Mouse (Mus musculus): Measurements from ENCODE around the gene Eif1.
A peak's percentile ranks its signal among the peaks of the same experiment; 100 is the strongest.
"Not testable (repeated sequence)": the region's sequence is repeated elsewhere in the genome, so short reads cannot be mapped to it uniquely, and the experiment has no call there.

Gene Eif1

GRCm38 (mm10) chr11:100319492-100320171, at the start of gene Eif1:
TSS of gene Eif1 (plus strand) at chr11:100319885.
- peak; percentile 100 for DNase-seq

GRCm38 (mm10) chr11:100271878-100272277, 47.8 kb upstream of the Eif1 start:
- no peak for DNase-seq

- no peak for DNase-seq
Observed at GRCm38 (mm10) chr11:100274719-100275118, 45.0 kb upstream of the Eif1 start.

DNA sequence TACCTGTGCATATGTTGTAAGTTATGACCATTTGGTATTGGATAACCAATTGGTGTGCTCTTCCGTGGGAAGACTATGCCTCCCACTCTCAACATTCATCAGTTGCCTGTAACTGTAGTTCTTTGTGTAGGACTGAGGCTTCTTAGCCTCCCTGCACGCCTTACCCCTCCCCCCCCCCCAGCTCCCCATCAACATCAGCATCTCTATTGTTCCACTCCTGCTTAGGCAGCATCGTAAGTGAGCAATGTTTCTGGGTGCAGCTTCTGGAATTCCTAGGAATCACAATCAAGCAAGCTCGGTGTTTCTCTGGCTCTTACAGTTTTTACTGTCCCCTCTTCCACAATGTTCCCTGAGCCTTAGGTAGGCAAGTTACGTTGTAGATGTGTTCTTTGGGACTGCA, 44.2 kb upstream of the Eif1 start:
- DNase-seq: no peak

DNA sequence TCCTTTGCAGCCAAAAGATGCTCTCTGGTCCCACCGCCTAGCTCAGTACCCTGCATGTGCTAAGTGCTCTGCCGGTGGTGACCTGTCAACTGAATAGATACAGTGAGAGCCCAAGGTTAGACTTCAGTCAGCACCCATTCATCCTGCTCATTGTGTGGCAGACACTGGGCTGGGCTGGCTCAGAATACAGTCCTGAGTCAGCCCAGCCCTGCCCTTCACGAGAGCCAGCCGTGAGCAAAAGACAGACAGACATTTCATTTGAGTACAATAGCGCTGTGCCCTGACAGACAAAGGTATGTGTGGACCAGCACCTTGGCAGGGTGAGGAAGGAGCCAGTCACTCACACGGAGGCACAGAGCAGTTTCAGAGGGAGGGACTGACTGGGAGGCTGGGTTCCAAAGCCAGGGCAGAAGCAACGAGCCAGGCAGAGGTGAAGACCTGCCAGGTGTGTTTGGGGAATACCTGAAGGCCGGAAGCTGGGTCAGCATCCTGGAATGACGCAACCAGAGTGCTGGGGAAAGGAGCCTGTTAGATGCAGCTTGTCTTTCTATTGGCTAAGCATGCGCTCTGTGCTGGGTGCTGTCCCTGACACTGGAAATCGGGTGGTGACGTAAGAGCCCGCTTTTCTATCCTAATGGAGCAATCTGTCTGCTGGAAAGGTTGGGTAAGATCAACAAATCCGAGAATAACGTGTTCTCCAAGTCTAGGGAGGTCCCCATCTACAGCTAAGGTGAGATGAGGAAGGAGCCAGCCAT, 41.8 kb upstream of the Eif1 start:
- no peak for DNase-seq

- no peak for DNase-seq
Observed at GRCm38 (mm10) chr11:100278759-100279158, 40.9 kb upstream of the Eif1 start.

GRCm38 (mm10) chr11:100281596-100282544, 37.8 kb upstream of the Eif1 start:
- peak in 1 of 2 experiments; percentile 75 for DNase-seq

DNA sequence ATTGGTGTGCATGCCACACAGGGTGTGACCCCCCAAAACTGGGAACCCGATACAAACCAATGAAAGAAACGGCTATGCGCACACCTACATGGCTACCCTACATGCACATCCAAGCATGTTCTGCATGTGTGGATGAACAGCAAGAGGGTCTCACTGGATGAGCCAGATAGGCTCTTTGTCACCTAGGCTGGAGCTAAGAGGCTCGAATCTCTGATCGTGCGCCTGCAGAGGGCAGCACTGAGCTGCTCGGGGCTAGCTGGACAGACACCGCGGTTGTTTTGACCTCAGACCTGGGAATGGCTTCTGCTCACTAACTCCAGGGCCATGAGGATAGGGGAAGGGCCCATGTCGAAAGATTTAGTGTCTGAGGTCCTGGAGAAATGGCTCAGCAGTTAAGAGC, 37.1 kb upstream of the Eif1 start:
- DNase-seq: peak; percentile 19 to 68

- no peak for DNase-seq
Observed at GRCm38 (mm10) chr11:100284988-100285387, 34.7 kb upstream of the Eif1 start.

DNA sequence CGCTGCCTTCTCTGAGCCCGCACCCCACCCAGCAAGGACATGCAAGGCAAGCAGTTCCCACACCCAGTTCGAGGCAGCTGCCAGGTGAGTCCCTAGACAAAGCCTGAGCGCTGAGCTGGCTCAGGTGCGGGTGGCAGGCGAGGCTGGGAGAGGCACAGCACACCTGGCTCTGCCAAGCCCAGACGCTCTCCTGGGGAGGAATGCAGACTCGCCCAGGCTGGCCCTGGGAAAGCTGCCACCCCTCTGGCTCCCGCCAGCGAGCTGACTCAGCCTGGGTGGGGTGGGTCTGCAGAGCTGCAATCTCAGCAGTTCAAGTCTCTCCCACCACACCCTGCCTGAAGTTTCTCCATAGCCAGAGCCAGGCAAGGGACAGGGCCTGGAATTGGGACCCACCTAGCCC, 32.7 kb upstream of the Eif1 start:
- no peak for DNase-seq

DNA sequence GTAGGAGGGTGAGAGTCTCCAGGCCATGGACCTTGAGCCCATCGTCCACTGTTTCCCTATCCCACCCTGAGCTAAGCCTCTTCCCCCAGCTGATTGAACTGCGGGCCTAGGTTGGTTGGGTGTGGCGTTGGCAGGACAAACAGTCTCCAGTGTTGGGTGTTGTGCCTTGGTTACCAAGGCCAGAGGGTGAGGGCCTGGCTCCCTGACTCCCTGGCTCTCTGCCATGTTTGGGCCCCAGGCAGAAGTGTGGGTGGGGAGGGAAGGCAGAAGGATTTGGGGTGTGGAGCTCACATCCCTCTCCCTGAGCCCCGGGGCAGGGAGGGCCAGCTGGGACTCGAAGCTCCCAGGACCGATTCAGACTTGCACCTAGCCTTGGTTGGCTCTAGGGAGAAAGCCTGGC, 30.7 kb upstream of the Eif1 start:
- DNase-seq: no peak

DNA sequence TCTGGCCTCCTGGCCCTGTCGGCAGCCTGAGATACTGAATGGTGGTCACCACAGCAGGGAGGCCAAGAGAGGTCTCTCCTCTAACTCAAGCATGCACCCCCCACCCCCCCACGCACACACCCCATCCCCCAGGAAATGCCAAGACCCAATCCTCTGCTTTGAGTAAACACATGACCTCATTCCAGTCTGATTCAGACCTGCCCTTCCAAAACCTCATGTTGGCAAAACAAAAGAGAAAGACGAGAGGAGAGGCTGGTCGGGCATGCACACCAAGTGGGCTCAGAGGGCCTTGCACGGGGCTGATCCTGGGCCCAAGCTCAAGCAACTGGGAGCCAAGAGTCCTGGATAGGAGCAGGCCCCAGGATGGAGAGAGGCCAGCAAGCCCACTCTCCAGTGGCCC, 29.4 kb upstream of the Eif1 start:
- no peak for DNase-seq

DNA sequence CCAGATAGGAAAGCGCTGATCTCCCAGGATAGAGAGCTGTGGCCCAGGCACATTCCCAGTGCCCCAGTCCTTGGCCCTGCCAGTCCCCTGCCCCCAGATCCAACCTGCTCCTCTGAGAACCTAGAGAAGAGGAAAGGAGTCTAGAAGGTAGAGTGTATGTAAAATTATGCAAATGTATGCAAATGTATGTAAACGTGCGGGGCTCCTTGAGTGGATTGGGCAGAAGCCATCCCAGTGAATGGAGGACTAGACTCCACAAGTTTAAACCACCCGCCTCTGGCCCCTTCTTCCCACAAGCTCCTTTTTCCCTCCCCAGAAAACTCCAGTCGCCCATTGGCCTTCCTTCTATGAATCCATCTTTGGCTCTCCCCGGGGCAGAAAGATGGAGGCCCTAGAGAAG, 26.8 kb upstream of the Eif1 start:
- no peak for DNase-seq

DNA sequence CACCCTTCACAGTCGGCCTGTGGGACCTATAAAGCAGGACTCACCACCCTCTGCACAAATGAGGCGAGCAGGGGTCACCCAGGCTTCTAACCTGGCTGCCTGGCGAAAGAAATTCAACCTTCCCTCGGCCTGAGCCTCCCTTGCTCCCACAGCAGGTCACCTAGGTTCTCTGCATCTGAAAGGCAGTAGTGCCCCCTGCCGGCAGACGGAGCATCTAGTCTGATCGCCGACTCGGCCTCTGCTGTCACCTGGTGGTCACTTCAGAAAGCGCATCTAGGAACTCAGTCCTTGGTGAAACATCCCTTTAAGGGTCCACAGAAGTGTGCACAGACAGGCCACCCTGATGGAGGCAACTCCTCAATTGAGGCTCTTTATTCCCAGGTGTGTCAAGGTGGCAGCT, 24.4 kb upstream of the Eif1 start:
- DNase-seq: peak; percentile 49 to 79

GRCm38 (mm10) chr11:100297801-100298200, 21.9 kb upstream of the Eif1 start:
- DNase-seq: peak in 1 of 2 experiments; percentile 20

DNA sequence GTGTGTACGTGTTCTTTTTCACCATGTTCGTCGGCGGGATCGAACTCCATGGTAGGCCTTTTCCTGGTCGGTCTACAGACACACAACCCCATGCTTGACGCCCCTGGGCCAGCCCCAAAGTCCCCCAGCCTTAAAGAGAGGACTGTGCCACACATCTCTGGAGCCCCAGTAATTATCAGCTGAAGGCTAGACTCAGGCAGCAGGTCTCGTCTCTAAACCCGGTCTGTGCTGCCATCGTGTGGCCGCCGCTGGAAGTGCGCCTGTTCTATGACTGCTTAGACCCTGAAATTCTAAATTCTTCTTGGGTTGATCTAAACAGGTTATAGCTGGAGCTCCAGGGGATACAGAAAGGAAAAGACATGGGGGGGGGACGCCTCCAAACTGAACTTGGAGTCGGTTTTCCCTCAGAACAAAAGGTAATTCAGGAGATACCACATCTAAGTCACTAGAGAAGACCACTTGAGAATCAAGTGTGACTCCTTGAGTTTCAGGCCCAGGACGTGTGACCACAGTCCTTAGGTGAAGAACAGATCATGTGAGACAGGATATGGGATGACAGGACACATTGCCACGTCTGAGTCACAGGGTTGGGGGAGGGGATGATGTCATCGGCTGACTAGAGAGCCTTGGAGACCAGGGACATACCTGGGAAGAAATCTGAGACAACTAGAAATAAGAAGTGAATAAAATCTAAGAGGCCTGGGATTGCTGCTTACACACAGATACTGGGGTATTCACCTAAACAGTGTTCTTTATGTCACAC, 21.2 kb upstream of the Eif1 start:
- peak; percentile 57 to 84 for DNase-seq

- peak; percentile 27 to 71 for DNase-seq
Observed at GRCm38 (mm10) chr11:100300293-100300692, 19.4 kb upstream of the Eif1 start.

DNA sequence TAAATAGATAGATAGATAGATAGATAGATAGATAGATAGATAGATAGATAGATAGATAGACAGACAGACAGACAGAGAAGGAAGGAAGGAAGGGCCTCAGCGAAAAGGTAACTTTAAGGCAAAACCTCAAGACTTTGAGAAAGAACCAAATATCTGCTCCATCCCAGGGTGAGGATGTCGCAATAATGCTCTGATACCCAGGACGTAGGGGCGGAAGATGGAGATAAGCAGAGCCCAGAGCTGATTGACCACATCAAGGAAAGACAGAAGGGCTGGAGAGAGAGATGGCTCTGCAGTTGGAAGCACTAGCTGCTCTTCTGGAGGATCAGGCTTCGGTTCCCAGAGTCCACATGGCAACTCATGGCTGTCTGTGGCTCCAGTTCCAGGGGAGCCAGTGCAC, 18.4 kb upstream of the Eif1 start:
- no peak for DNase-seq

DNA sequence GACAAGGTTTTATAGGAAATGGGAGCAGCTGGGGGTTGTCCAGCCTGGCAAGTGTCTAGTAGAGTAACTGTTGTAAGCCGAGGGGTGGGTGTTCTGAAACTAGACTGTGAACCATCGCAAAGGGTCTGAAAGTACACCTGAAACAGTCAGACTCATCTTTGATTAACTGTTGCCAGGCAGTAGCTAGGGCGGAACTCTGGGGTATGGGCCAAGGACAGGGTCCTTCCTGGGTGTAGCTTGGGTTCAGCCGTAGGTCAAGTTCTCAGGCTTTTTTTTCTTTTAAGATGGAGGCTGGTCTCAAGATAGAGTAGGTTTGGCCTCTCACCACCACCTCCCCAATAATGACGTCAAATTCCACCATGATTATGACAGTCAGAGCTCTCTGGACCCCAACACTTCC, 11.8 kb upstream of the Eif1 start:
- DNase-seq: no peak

DNA sequence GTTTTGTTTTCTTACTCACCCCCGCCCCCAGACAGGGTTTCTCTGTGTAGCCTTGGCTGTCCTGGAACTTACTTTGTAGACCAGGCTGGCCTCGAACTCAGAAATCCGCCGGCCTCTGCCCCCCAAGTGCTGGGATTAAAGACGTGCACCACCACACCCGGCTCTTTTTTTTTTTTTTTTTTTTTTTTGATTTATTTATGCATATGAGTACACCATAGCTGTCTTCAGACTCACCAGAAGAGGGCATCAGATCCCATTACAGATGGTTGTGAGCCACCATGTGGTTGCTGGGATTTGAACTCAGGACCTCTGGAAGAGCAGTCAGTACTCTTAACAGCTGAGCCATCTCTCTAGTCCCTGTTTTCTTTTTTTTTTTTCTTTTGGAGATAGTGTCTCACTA, 11.0 kb upstream of the Eif1 start:
- not testable (repeated sequence) for DNase-seq

DNA sequence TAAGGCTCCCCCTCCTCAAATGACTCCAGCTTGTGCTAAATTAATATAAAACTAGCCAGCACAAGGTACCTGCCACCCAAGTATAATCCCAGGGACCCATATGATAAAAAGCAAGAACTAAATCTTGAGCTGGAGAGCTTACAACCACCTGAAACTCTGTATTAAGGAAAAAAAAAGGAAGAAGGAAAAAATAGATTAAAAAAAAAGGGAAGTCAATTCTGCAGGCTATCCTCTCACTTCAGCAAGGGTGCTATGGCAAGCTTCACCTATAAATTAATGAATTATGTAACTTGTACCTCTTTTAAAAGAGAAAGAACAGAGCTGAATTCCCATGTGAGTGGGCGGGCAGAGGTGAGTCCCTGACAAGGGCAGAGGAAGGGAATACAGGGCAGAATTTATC, 8.0 kb upstream of the Eif1 start:
- no peak for DNase-seq

DNA sequence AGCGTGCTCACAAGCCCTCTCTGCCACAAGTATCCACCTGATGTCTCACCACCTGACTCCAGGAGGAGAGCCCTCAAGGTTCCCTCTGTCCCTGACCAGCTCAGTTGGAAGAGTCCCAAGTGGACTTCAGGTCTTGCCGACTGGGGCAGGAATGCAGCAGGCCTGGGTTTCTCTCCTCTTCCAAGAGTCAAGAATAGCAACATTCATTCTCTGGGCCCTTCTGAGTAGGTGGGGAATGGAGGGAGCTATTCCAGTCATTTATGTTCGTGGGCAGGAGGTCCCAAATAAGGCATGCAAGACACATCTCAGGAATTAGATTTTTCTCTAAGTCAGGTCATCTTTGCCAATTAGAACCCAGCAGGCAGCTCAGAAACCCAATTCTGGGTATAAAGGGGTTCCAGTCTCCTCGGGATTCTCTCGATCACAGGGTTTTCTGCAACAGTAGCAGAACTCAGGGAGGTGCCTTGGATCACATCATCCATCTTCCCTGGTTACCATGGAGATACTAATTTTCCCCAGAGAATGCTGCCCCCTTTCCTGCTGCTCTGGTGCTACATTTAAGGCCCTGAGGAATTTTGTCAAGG, 7.5 kb upstream of the Eif1 start:
- DNase-seq: no peak
